Mouse (Mus musculus): ENCODE measurements around the gene Hc.

The Hc gene

GRCm38 (mm10) chr2:34948622-34949021 is 112.6 kb downstream of the Hc start:
- peak; percentile 55 to 57 for DNase-seq

- no peak for DNase-seq
These were observed 115.2 kb downstream of the Hc start for GRCm38 (mm10) chr2:34946046-34946445.

- DNase-seq = no peak
These were observed 115.7 kb downstream of the Hc start for GRCm38 (mm10) chr2:34945580-34945979.

- peak; percentile 66 to 74 for DNase-seq
These were observed 116.5 kb downstream of the Hc start for GRCm38 (mm10) chr2:34944761-34945160.

GRCm38 (mm10) chr2:34943556-34944120 is 117.6 kb downstream of the Hc start:
- no peak for DNase-seq

GRCm38 (mm10) chr2:34941061-34941675 is 120.1 kb downstream of the Hc start:
- DNase-seq = no peak

GRCm38 (mm10) chr2:34940246-34940645 is 121.0 kb downstream of the Hc start:
- no peak for DNase-seq

GRCm38 (mm10) chr2:34938269-34939208 is 122.7 kb downstream of the Hc start:
- DNase-seq = peak in 1 of 2 experiments; percentile 22

- no peak for DNase-seq
These were observed 123.8 kb downstream of the Hc start for GRCm38 (mm10) chr2:34937460-34937859.
